Mouse (Mus musculus): Measurements from ENCODE around the gene Trim63.

DNA sequence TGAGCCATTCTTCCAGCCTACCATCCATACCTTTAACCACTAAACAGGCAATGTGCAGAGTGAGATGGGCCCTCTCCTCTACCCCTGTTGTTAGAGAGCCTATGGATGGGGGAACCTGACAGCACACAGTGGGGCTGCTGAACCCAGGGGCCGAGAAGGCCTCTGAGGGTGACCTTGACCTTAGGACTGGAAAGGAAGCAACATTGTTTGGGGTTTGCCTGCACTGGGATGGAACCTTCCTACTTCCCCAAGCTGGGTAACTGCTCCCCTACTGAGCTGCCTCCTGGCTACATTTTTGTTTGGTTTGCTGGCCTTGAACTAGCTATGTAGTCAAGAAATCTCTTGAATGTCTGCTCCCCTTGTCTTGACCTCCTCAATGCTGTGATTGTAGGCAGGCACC is 59.4 kb downstream of the Trim63 start:
- TF ChIP-seq EP300 (IDR thresholded peaks at IDR 0.05; ENCODE audit: low read depth), result no peak
- TF ChIP-seq CTCF (IDR thresholded peaks at IDR 0.05; ENCODE audit: low read depth), result no peak
